7 mouse cellular contexts compared by ENCODE assay signal in the genomic region with DNA sequence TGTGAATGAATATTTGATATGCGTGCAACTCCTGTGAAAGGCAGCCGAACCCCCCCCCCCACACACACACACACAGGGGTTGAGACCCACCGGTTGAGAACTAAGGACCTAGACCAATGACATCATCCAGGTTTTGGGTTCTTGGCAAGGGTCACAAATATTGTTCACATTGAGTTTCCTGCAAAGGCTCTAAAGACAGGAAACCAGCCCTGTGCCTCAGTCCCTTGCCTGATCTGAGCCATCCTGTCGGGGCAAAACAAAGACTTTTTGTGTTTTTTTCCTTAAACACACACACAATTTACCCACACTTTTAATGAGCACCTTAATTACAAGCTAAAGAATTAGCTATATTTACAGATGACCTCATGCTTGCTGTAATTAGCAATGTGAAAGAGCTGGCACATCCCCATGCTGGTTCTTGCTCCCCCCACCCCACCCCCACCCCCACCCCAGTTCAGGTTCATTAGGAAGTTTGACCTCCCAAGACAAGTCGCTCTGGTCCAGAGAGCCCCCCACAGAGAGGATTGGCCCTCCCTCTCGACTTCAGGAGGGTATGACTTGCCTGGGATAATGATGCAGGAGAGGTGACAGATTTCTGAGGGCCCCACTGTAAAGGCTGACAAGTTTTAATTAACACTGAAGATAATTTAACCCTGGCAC. TPM values are rescaled to one million over a fixed set of nuclear protein-coding genes. Genes with fewer than 3 reads are reported as not detected.
DNase-seq lines count a peak whose midpoint lies in the region; ATAC-seq lines count a peak whose summit lies in the region.

No protein-coding gene starts in this region.

- 55% methylated on average over 6 of the region's 6 CpGs for WGBS in midbrain, embryonic 12.5 days
- 61% methylated on average over 6 of the region's 6 CpGs for WGBS in midbrain, embryonic 14.5 days
- WGBS in embryonic facial prominence, embryonic 12.5 days, result 24% methylated on average over 6 of the region's 6 CpGs
- WGBS in hindbrain, embryonic 12.5 days, result 48% methylated on average over 6 of the region's 6 CpGs

- no peak overlapping the region for H3K9ac ChIP-seq in midbrain, embryonic 12.5 days (replicated peaks)
- H3K9ac ChIP-seq in midbrain, embryonic 14.5 days (replicated peaks; ENCODE audit: low read length), result no peak overlapping the region
- peak overlapping the region; percentile 31; the same call in 1 of the 2 replicates for H3K9ac ChIP-seq in embryonic facial prominence, embryonic 12.5 days
- H3K9ac ChIP-seq in hindbrain, embryonic 12.5 days, result no peak overlapping the region

- H3K4me3 ChIP-seq in midbrain, embryonic 12.5 days, result no peak overlapping the region
- H3K4me3 ChIP-seq in midbrain, embryonic 14.5 days (replicated peaks; ENCODE audit: low read depth, low read length), result no peak overlapping the region
- no peak overlapping the region for H3K4me3 ChIP-seq in embryonic facial prominence, embryonic 12.5 days
- no peak overlapping the region for H3K4me3 ChIP-seq in hindbrain, embryonic 12.5 days

- H3K4me2 ChIP-seq in midbrain, embryonic 12.5 days (replicated peaks), result no peak overlapping the region
- H3K4me2 ChIP-seq in midbrain, embryonic 14.5 days (ENCODE audit: low read length), result no peak overlapping the region
- peak overlapping the region; percentile 27 for H3K4me2 ChIP-seq in embryonic facial prominence, embryonic 12.5 days (replicated peaks)
- no peak overlapping the region for H3K4me2 ChIP-seq in hindbrain, embryonic 12.5 days (replicated peaks)

- H3K36me3 ChIP-seq in midbrain, embryonic 12.5 days, result peaks cover 3% of the 10 kb centered on the region; the same call in 1 of the 2 replicates
- H3K36me3 ChIP-seq in midbrain, embryonic 14.5 days (ENCODE audit: control insufficient read depth, insufficient read depth, low read length), result no peaks in the 10 kb centered on the region
- no peaks in the 10 kb centered on the region for H3K36me3 ChIP-seq in embryonic facial prominence, embryonic 12.5 days
- peaks cover 3% of the 10 kb centered on the region; the same call in 1 of the 2 replicates for H3K36me3 ChIP-seq in hindbrain, embryonic 12.5 days

- H3K27ac ChIP-seq in midbrain, embryonic 12.5 days (replicated peaks), result 0 out of 2 replicates have a peak overlapping the region, but pooled peaks have one; percentile 39
- no peak overlapping the region for H3K27ac ChIP-seq in midbrain, embryonic 14.5 days (replicated peaks; ENCODE audit: low read depth, low read length)
- peak overlapping the region; percentile 91 for H3K27ac ChIP-seq in embryonic facial prominence, embryonic 12.5 days
- H3K27ac ChIP-seq in hindbrain, embryonic 12.5 days, result peak overlapping the region; percentile 69

- no peak for DNase-seq in midbrain, embryonic 14.5 days
- DNase-seq in naive thymus-derived CD4-positive, alpha-beta T cell, adult 2 months (ENCODE audit: low read depth), result peak; percentile 54
- DNase-seq in adrenal gland, adult (ENCODE audit: inconsistent age in 2 of 2, low spot score in 1 of 2), result no peak
- no peak for DNase-seq in cerebellum, postnatal 14 days

- no peaks in the 10 kb centered on the region for H3K27me3 ChIP-seq in midbrain, embryonic 12.5 days
- no peaks in the 10 kb centered on the region for H3K27me3 ChIP-seq in midbrain, embryonic 14.5 days (ENCODE audit: control insufficient read depth, insufficient read depth, low read length)
- no peaks in the 10 kb centered on the region for H3K27me3 ChIP-seq in embryonic facial prominence, embryonic 12.5 days
- H3K27me3 ChIP-seq in hindbrain, embryonic 12.5 days, result no peaks in the 10 kb centered on the region

- no peak for ATAC-seq in midbrain, embryonic 12.5 days (ENCODE audit: low FRiP score, low read depth)
- no peak for ATAC-seq in midbrain, embryonic 14.5 days (ENCODE audit: low FRiP score, low TSS enrichment)
- ATAC-seq in embryonic facial prominence, embryonic 12.5 days (ENCODE audit: insufficient number of reproducible peaks, insufficient read depth, low FRiP score, low TSS enrichment), result no peak
- ATAC-seq in hindbrain, embryonic 12.5 days (ENCODE audit: low FRiP score), result no peak

- H3K9me3 ChIP-seq in midbrain, embryonic 12.5 days, result no peaks in the 10 kb centered on the region
- no peaks in the 10 kb centered on the region for H3K9me3 ChIP-seq in midbrain, embryonic 14.5 days (ENCODE audit: control insufficient read depth, low read length)
- H3K9me3 ChIP-seq in embryonic facial prominence, embryonic 12.5 days, result no peaks in the 10 kb centered on the region
- no peaks in the 10 kb centered on the region for H3K9me3 ChIP-seq in hindbrain, embryonic 12.5 days (replicated peaks)

- peaks cover 35% of the 10 kb centered on the region for H3K4me1 ChIP-seq in midbrain, embryonic 12.5 days
- no peaks in the 10 kb centered on the region for H3K4me1 ChIP-seq in midbrain, embryonic 14.5 days (ENCODE audit: control insufficient read depth, insufficient read depth, low read length)
- peaks cover 82% of the 10 kb centered on the region for H3K4me1 ChIP-seq in embryonic facial prominence, embryonic 12.5 days
- H3K4me1 ChIP-seq in hindbrain, embryonic 12.5 days, result peaks cover 58% of the 10 kb centered on the region

RNA-seq across cellular contexts. Expression of gene Actn4, which starts 17.3 kb away (rescaled TPM):
- polyA plus RNA-seq in midbrain, embryonic 12.5 days (2016; fragmentation: Nextera tagmentation; extraction: Ambion mirVana), result 162 and 175 TPM in 2 replicates
- 102 and 118 TPM in 2 replicates for polyA plus RNA-seq in midbrain, embryonic 14.5 days (2014; fragmentation: Nextera tagmentation; extraction: Ambion mirVana)
- 233 and 253 TPM in 2 replicates for polyA plus RNA-seq in embryonic facial prominence, embryonic 12.5 days (2016; fragmentation: Nextera tagmentation; extraction: Ambion mirVana)
- polyA plus RNA-seq in hindbrain, embryonic 12.5 days (2016; fragmentation: Nextera tagmentation; extraction: Ambion mirVana), result 194 and 200 TPM in 2 replicates

RNA-seq across cellular contexts. Expression of gene Eif3k, which starts 36.8 kb away (rescaled TPM):
- 324 and 335 TPM in 2 replicates for polyA plus RNA-seq in midbrain, embryonic 12.5 days (2016; fragmentation: Nextera tagmentation; extraction: Ambion mirVana)
- polyA plus RNA-seq in midbrain, embryonic 14.5 days (2014; fragmentation: Nextera tagmentation; extraction: Ambion mirVana), result 320 and 343 TPM in 2 replicates
- polyA plus RNA-seq in embryonic facial prominence, embryonic 12.5 days (2016; fragmentation: Nextera tagmentation; extraction: Ambion mirVana), result 392 and 419 TPM in 2 replicates
- polyA plus RNA-seq in hindbrain, embryonic 12.5 days (2016; fragmentation: Nextera tagmentation; extraction: Ambion mirVana), result 298 and 331 TPM in 2 replicates

RNA-seq across cellular contexts. Expression of gene Map4k1, which starts 37.0 kb away (rescaled TPM):
- 5.4 and 6.2 TPM in 2 replicates for polyA plus RNA-seq in midbrain, embryonic 12.5 days (2016; fragmentation: Nextera tagmentation; extraction: Ambion mirVana)
- polyA plus RNA-seq in midbrain, embryonic 14.5 days (2014; fragmentation: Nextera tagmentation; extraction: Ambion mirVana), result 5.5 and 10.2 TPM in 2 replicates
- 6.7 and 9.3 TPM in 2 replicates for polyA plus RNA-seq in embryonic facial prominence, embryonic 12.5 days (2016; fragmentation: Nextera tagmentation; extraction: Ambion mirVana)
- 4.9 and 5.4 TPM in 2 replicates for polyA plus RNA-seq in hindbrain, embryonic 12.5 days (2016; fragmentation: Nextera tagmentation; extraction: Ambion mirVana)
